Mouse (Mus musculus): ENCODE results near the gene 1700028P14Rik.

GRCm38 (mm10) chr19:23523711-23524110 lies 128.9 kb downstream of the 1700028P14Rik start:
- TF ChIP-seq CTCF (IDR thresholded peaks at IDR 0.05; ENCODE audit: control insufficient read depth, insufficient read depth, insufficient replicate concordance, low read depth, low read length) (peak; percentile 68; the same call in 1 of the 2 replicates), POLR2A (IDR thresholded peaks at IDR 0.05; ENCODE audit: control insufficient read depth, low read depth, low read length) (no peak)

Data from testis, adult 2 months (tissue).